Mouse (Mus musculus) forelimb bud, embryonic 11.5 days (tissue): ENCODE measurements at regions not wholly inside any gene's neighbourhood (a gene's known extent, or its start where the extent isn't known, plus 50 kb on each side); places are given as distances from the start of the nearest gene placed in this dataset.

Experiments
- DNase-seq: peaks from one replicate; pipeline ENCODE4 v3.0.0-alpha.2; 2012; ENCODE audit warnings: low read depth, low spot score

DNA sequence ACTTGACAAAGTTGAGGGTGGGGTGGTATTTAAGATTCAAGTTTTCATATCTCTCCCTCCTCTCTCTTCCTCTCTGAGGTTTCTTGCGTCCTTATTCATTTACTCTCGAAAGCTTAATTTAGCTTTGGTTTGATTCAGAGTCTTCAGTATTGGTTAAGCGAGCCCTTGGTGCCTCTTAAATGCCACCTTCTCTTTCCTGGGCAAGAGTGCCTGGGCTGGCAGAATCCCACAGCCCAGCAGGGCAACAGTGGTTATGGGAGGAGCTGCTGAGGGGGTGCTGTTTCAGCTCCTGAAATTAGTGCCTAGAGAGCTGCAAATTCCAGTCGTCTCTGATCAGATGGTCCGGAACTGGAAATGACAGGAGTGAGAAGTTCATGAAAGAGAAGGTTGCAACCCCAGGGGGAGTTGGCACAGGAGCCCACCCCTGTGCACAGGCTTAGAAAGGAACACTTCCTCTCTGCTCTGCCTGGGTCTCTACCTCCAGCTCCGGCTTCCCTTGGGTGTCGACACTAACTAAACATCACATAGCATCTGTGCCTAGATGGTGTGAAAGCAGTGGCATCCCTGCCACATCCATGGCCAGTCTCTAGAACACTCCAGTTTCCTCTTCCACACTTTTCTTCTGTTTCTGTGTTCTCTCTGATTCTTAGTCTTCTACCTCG is 125.2 kb upstream of the Tent5a start:
- DNase-seq = no peak

GRCm38 (mm10) chr9:85451349-85451748 is 124.2 kb upstream of the Tent5a start:
- DNase-seq = no peak

DNA sequence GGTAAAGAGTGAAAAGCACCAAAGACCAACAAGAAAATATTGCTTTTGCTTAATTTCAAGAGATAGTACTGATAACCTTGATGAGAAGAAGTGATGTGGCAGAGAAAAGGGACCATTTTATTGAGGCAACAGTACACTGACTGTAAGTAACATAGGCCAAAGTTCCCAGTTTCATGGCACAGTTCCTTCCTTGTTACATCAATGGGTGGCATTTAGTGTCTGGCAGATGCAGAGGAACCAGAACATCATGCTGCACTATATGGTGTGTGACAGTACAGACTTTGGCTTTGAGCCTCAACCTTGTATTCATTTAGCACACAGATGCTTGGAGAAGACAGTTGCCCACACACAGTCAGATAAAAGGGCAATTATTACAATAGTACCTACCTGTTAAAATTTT is 123.7 kb upstream of the Tent5a start:
- DNase-seq = no peak

- DNase-seq = no peak
These were observed 122.3 kb upstream of the Tent5a start for GRCm38 (mm10) chr9:85449493-85449892.

DNA sequence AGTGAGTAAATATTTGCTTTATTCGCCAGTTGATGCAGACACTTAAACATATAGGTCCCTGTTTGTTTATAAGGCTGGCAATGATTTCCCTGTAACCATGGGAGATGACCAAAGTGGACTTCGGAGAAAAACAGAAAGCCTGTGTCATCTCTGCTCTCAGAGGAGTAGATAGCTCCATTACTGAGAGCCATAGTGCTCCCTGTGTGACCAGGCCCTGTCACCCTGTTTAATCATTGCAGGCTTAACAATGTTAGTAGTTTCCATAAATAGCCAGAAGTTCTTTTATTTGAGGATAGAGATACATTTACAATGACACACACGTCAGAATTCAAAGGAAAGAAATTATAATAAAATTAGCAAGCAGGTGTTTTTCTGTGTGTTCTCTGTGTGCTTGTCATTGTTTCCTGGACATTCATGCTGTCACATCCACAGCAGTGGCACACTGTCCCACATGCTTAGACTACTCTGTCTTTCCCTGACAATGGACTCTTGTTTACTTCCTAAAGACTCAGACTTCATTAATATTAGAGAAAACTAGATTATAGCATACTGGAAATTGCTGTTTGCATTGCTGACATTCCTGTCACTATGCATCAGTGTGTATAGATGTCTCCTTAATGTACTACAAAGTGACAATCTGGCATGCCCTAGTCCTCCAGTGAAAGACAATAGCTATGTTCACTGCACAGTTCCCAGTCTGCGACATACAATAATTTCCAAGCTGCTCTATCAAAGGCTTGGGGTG is 115.8 kb upstream of the Tent5a start:
- no peak for DNase-seq

DNA sequence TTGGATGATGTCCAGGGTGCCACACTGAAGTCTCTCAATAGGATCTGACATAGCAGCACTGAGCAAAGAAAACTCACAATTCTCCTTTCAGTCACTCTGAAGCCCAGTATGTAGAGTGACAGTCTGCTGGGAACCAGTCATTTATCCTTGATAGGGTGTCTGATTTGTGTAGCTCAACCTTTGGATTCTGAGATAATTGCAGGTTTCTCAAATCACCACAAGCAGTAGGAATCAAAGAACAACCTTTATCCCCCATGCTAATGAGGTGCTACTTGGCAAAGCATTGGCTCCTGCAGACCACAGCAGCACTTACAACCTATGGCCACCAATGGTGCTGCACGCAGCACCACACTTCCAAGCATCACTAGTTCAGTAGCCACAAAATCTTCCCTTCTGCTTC is 112.5 kb upstream of the Tent5a start:
- no peak for DNase-seq

- no peak for DNase-seq
These were observed 105.1 kb upstream of the Tent5a start for GRCm38 (mm10) chr9:85432220-85432619.

DNA sequence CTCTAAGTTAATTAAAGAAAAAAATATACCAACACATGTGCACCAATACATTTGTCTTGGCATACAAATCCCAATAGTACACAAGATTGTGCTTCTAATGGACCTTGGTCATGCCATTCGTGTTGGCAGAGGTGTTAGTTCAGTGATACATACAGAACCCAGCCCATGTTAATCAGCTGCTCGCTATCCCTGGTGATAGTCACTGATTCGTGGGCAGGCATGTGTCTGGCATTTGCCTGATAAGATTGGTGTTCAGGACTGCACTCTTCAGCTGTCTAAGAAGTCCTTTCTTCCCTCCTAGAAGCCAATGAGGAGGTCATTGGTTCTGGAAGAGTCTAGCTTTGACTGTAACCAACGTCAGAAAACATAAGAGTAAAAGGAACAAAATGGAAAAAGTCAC is 99.7 kb upstream of the Tent5a start:
- DNase-seq = no peak

DNA sequence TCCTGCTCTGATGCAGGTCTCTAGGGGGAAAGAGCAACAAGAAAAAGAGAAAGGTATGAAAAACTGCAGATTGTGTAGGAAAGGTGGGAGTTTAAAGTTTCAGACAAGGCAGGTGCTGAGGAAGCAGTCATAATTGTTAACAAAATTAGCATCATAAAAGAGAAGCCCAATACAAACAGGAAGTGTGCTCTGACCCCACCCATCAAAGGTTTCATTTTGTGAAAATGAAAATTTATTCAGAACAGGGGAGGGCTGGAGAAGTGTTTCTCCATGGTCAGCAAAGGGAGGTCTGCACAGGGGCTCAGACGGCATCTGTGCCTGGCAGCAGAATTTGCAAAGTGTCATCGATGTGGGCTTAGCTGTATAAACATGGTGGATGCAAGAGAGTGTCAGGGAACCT is 96.8 kb upstream of the Tent5a start:
- DNase-seq = no peak

DNA sequence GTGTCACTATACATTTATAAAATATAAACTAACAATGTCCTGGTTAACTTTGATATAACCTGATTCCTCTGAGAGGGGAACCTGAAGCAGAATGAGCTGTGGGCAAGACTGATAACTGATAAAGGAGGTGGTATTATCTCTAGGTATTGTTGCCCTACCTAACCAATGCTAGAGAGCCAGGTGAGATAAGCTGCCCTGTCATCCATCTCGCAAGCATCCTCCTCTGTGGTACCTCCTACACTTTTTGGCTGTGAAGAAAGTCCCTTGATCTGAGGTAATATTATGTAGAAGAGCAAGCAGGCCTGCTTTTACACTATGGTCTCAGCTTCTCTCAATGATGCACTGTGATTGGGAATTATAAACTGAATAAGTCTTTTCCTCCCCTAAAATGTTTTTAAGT is 87.2 kb upstream of the Tent5a start:
- DNase-seq = no peak

DNA sequence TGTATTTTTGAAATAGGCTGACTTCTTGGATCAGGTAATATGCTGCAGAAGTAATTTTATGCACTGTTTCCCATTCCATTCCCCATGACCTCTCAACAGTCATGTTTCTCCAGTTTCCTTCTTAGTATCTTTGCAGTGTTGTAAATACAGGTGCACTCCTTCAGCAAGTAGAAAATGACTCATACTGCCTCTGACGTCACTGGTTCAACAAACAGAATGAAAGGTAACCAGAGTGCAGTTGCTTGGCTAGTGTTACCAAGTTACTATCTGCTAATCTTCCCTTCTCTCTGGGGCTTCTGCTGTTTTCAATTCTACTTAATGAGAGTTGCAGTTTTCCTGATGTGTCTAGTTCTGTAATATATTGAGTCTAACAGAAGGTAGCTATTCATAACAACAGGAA is 86.7 kb upstream of the Tent5a start:
- DNase-seq = no peak

GRCm38 (mm10) chr9:85410643-85411296 is 83.6 kb upstream of the Tent5a start:
- DNase-seq = no peak

DNA sequence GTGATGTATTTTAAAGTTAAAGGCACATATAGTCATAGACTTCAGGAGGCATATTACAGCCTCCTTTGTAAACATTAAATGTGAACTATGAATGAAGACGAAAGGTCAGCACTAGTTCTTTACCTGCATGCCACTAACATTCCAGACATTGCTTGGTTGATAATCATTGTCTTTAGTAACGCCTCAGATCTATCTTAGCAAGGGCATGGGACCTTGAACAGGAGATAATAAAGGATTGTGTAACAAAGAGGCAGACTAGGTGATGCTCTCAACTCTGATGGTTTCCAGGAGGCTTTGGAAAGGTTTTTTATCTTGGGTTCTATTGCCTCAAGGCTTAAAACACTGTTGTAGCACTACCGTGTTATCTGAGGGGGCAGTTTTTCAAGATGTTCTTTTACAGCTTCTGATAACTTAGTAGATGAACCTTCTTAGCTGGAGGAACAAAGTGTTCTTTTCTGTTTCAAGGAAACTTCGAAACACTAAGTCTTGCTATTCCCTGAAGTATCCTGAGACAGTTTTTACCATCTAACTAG is 82.9 kb upstream of the Tent5a start:
- DNase-seq = no peak

DNA sequence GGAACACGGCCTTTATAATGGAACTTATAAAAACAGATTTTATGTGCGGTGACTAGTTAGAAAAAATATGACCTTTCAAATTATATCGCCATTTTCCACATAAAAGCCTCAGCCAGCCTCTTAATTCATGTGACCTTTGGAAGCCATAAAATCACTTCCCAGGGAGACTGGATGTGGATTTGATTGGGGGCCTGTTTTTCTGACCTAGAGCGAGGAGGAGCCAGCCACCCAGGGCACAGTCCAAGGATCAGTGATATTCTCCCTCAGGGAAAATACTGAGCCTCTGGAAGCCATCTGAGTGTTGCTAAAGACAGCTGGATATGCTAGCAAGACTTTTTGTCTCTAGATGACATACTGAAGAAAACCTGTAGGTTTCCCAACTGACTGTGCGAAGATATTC is 81.3 kb upstream of the Tent5a start:
- DNase-seq = peak; percentile 48

DNA sequence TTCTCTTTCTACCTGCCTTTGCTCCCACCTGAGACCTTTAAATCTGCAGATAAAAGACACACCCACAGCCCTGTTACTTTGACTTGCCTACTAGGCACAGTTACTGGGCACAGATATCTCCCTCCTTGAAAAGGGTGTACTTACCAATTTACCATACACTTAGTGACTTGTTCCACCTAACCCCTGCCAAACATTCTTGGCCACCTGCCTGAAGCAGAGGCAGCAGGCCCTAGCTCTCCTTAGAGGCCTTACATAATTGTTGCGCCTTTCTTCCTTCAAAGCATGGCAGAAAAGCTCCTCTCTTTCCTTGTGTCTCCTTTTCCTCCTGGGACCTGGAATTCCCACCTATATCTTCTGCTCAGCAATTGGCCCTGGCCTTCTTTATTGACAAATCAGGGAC is 80.4 kb upstream of the Tent5a start:
- DNase-seq = no peak

DNA sequence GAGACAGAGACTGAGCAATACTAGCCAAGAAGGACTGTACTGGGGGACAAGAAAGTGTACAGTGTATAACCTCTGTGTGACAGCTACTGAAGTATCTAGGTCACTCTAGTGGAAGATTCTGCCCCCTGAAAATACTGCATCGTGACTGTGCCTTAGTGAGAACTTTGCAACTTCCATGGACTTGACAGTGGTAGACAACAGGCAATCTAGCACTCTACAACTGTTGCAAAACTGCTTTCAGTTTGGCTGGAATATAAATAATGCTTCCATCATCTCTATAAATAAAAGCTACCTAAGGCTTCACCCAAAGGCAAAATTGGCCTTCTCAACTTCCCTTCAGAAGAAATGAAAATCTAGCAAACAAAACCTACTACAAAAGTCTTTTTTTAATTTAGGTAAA is 74.6 kb upstream of the Tent5a start:
- no peak for DNase-seq

- DNase-seq = no peak
These were observed 73.6 kb upstream of the Tent5a start for GRCm38 (mm10) chr9:85400600-85401313.

- no peak for DNase-seq
These were observed 67.8 kb upstream of the Tent5a start for GRCm38 (mm10) chr9:85394975-85395374.

GRCm38 (mm10) chr9:85391283-85391682 is 64.1 kb upstream of the Tent5a start:
- no peak for DNase-seq

- DNase-seq = no peak
These were observed 61.7 kb upstream of the Tent5a start for GRCm38 (mm10) chr9:85388775-85389393.

GRCm38 (mm10) chr9:85382413-85382812 is 55.3 kb upstream of the Tent5a start:
- DNase-seq = no peak

DNA sequence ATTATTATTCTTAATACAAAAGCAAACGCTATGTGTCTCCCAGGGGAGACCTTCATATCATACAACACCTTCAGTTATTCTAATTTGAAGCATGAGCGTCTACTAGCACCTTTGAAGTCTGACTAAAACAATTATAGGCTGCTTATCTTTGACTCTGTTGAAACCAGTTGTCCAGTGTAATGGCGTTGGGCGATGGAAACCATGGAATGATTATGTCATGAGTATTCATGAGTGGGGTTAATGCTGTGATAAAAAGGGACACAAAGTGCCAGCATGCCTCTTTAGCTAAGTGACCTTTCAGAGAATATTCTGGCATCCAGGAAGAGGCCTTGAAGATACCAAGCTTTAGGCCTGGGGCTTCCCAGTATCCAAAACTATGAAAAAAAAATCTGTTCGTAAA is 53.6 kb upstream of the Tent5a start:
- DNase-seq = no peak
